In the genomic region with DNA sequence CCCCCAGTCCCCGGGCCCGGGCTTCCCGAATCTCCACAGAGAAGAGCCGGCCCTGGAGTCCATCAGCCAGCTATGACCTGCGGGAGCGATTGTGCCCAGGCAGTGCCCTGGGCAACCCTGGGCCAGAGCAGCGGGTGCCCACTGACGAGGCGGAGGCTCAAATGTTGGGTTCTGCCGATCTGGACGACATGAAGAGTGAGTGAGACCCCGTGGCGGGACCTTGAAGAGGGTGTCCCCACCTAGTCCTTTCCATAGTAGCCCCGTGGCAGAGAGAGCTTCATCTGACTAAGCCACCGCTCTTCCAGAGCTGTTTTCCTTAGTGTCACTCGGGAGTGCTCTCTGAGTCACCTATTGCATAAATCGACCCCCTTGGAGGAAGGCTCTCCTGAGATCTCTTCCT, we compare ENCODE assay signal across 27 mouse cellular contexts. TPM values are rescaled to one million over a fixed set of nuclear protein-coding genes. Genes with fewer than 3 reads are reported as not detected.
A peak's percentile ranks its signal among the peaks of the same experiment; 100 is the strongest.
DNase-seq lines count a peak whose midpoint lies in the region; ATAC-seq lines count a peak whose summit lies in the region.
"Had no signal": no experiment of that assay in that cellular context is flagged by ENCODE, and none has a peak within 500 bp of the region (broad histone marks: within the 10 kb centered on the region; RNA-seq: fewer than 3 reads in every experiment).

No protein-coding gene starts in this region.

- ATAC-seq in heart, embryonic 12.5 days (ENCODE audit: insufficient number of reproducible peaks, low FRiP score), result no peak
- ATAC-seq in intestine, embryonic 16.5 days, result no peak
- ATAC-seq in intestine, embryonic 15.5 days, result no peak
- ATAC-seq: CD4-positive, CD25-positive, alpha-beta regulatory T cell, adult 4 months; forebrain, embryonic 13.5 days; hindbrain, postnatal 0 days; midbrain, embryonic 13.5 days; Patski had no signal

- peaks cover 47% of the 10 kb centered on the region for H3K4me1 ChIP-seq in heart, embryonic 10.5 days
- peaks cover 39% of the 10 kb centered on the region for H3K4me1 ChIP-seq in heart, embryonic 12.5 days (replicated peaks)
- peaks cover 11% of the 10 kb centered on the region for H3K4me1 ChIP-seq in intestine, embryonic 16.5 days (ENCODE audit: control insufficient read depth, insufficient read depth, low read length)
- H3K4me1 ChIP-seq in intestine, embryonic 15.5 days (replicated peaks), result peaks cover 5% of the 10 kb centered on the region

- H3K27ac ChIP-seq in heart, embryonic 10.5 days, result peak overlapping the region; percentile 24; the same call in 1 of the 2 replicates
- no peak overlapping the region; the same call in 1 of the 2 replicates for H3K27ac ChIP-seq in heart, embryonic 12.5 days (ENCODE audit: poor library complexity, severe bottlenecking)
- H3K27ac ChIP-seq in intestine, embryonic 16.5 days (ENCODE audit: low read length), result no peak overlapping the region
- no peak overlapping the region for H3K27ac ChIP-seq in intestine, embryonic 15.5 days
- H3K27ac ChIP-seq: forebrain, embryonic 13.5 days; hindbrain, postnatal 0 days; kidney, embryonic 15.5 days; limb, embryonic 13.5 days; liver, embryonic 13.5 days; midbrain, embryonic 13.5 days; stomach, embryonic 15.5 days had no signal

- no peak overlapping the region for H3K9ac ChIP-seq in heart, embryonic 12.5 days
- H3K9ac ChIP-seq in intestine, embryonic 16.5 days (ENCODE audit: low read depth, low read length), result 0 out of 2 replicates have a peak overlapping the region, but pooled peaks have one; percentile 7
- no peak overlapping the region for H3K9ac ChIP-seq in intestine, embryonic 15.5 days
- H3K9ac ChIP-seq: forebrain, embryonic 13.5 days; kidney, embryonic 15.5 days; limb, embryonic 13.5 days; liver, embryonic 13.5 days; lung, embryonic 14.5 days; midbrain, embryonic 13.5 days; stomach, embryonic 15.5 days had no signal

- H3K9me3 ChIP-seq in heart, embryonic 10.5 days, result no peaks in the 10 kb centered on the region
- no peaks in the 10 kb centered on the region for H3K9me3 ChIP-seq in heart, embryonic 12.5 days (replicated peaks)
- H3K9me3 ChIP-seq in intestine, embryonic 16.5 days (ENCODE audit: control insufficient read depth, low read length), result no peaks in the 10 kb centered on the region
- no peaks in the 10 kb centered on the region for H3K9me3 ChIP-seq in intestine, embryonic 15.5 days
- H3K9me3 ChIP-seq: forebrain, embryonic 13.5 days; G1E; kidney, embryonic 15.5 days; limb, embryonic 13.5 days; liver, embryonic 13.5 days; megakaryocyte, embryonic 14.5 days; midbrain, embryonic 13.5 days; stomach, embryonic 15.5 days had no signal

- H3K36me3 ChIP-seq in heart, embryonic 10.5 days, result peaks cover 62% of the 10 kb centered on the region
- H3K36me3 ChIP-seq in heart, embryonic 12.5 days, result peaks cover 47% of the 10 kb centered on the region
- H3K36me3 ChIP-seq in intestine, embryonic 16.5 days (ENCODE audit: control insufficient read depth, insufficient read depth, low read length), result no peaks in the 10 kb centered on the region; the same call in 1 of the 2 replicates
- H3K36me3 ChIP-seq in intestine, embryonic 15.5 days, result 0 out of 2 replicates have a peak, but pooled peaks cover 4% of the 10 kb centered on the region
- H3K36me3 ChIP-seq: G1E; liver, embryonic 13.5 days had no signal

- H3K4me3 ChIP-seq in heart, embryonic 10.5 days, result no peak overlapping the region
- H3K4me3 ChIP-seq in heart, embryonic 12.5 days, result no peak overlapping the region
- no peak overlapping the region for H3K4me3 ChIP-seq in intestine, embryonic 16.5 days (ENCODE audit: low read length)
- no peak overlapping the region for H3K4me3 ChIP-seq in intestine, embryonic 15.5 days (replicated peaks)
- H3K4me3 ChIP-seq: forebrain, embryonic 13.5 days; kidney, embryonic 15.5 days; limb, embryonic 13.5 days; liver, embryonic 13.5 days; megakaryocyte, embryonic 14.5 days; midbrain, embryonic 13.5 days; stomach, embryonic 15.5 days had no signal

- H3K27me3 ChIP-seq in heart, embryonic 10.5 days (ENCODE audit: insufficient read depth, poor library complexity, severe bottlenecking), result peaks cover 11% of the 10 kb centered on the region; the same call in 1 of the 2 replicates
- H3K27me3 ChIP-seq in heart, embryonic 12.5 days (replicated peaks), result no peaks in the 10 kb centered on the region
- no peaks in the 10 kb centered on the region for H3K27me3 ChIP-seq in intestine, embryonic 16.5 days (replicated peaks; ENCODE audit: control insufficient read depth, insufficient read depth, low read length)
- no peaks in the 10 kb centered on the region for H3K27me3 ChIP-seq in intestine, embryonic 15.5 days (replicated peaks)
- H3K27me3 ChIP-seq: forebrain, embryonic 13.5 days; limb, embryonic 13.5 days; midbrain, embryonic 13.5 days; Patski; stomach, embryonic 15.5 days had no signal

- no peak overlapping the region for H3K4me2 ChIP-seq in heart, embryonic 12.5 days
- no peak overlapping the region for H3K4me2 ChIP-seq in intestine, embryonic 16.5 days (ENCODE audit: low read depth, low read length)
- H3K4me2 ChIP-seq in intestine, embryonic 15.5 days (replicated peaks), result no peak overlapping the region
- H3K4me2 ChIP-seq: forebrain, embryonic 13.5 days; kidney, embryonic 15.5 days; limb, embryonic 13.5 days; liver, embryonic 13.5 days; lung, embryonic 14.5 days; midbrain, embryonic 13.5 days; stomach, embryonic 15.5 days had no signal

- 79% methylated on average over 17 of the region's 17 CpGs for WGBS in heart, embryonic 10.5 days
- WGBS in heart, embryonic 12.5 days, result 79% methylated on average over 17 of the region's 17 CpGs
- 87% methylated on average over 17 of the region's 17 CpGs for WGBS in intestine, embryonic 16.5 days
- 89% methylated on average over 17 of the region's 17 CpGs for WGBS in intestine, embryonic 15.5 days

- peak; percentile 24 for DNase-seq in adrenal gland, postnatal 25 days
- DNase-seq in adrenal gland, adult (ENCODE audit: inconsistent age in 2 of 2, low spot score in 1 of 2), result no peak
- no peak for DNase-seq in heart, embryonic 10.5 days (ENCODE audit: low spot score)
- peak; percentile 49 for DNase-seq in brain, adult 2 months (ENCODE audit: low read depth, low spot score)
- DNase-seq: cerebellum, postnatal 14 days; kidney, adult 11 months; kidney, postnatal 36 days; layer of hippocampus, postnatal 36 days; liver, embryonic 13.5 days; lung, embryonic 14.5 days; thymus, adult 2 months; thymus, postnatal 4 days had no signal

RNA-seq across cellular contexts. Expression of a gene that starts 2.8 kb away (rescaled TPM):
- total RNA-seq in adrenal gland, postnatal 25 days (2021), result 139 and 184 TPM in 2 replicates
- 20.0 and 29.8 TPM in 2 replicates for polyA plus RNA-seq in heart, embryonic 10.5 days (2016; fragmentation: Nextera tagmentation; extraction: Ambion mirVana)
- 32.6 and 35.7 TPM in 2 replicates for polyA plus RNA-seq in heart, embryonic 12.5 days (2016; fragmentation: Nextera tagmentation; extraction: Ambion mirVana)
- polyA plus RNA-seq in intestine, embryonic 16.5 days (2015; fragmentation: Nextera tagmentation; extraction: Ambion mirVana), result 7.6 and 9.8 TPM in 2 replicates
- polyA plus RNA-seq in intestine, embryonic 15.5 days (2015; fragmentation: Nextera tagmentation; extraction: Ambion mirVana), result 13.4 and 14.1 TPM in 2 replicates
- total RNA-seq: monocyte, adult 5-6 weeks; neutrophil, adult 5-6 weeks had no signal
- polyA plus RNA-seq: CD4-positive, CD25-positive, alpha-beta regulatory T cell, adult 4 months; G1E had no signal

RNA-seq across cellular contexts. Expression of a gene that starts 27.5 kb away (rescaled TPM):
- total RNA-seq in adrenal gland, postnatal 25 days (2021), result 19.2 and 35.4 TPM in 2 replicates
- 20.2 and 22.3 TPM in 2 replicates for polyA plus RNA-seq in heart, embryonic 10.5 days (2016; fragmentation: Nextera tagmentation; extraction: Ambion mirVana)
- polyA plus RNA-seq in heart, embryonic 12.5 days (2016; fragmentation: Nextera tagmentation; extraction: Ambion mirVana), result 20.5 and 20.9 TPM in 2 replicates
- polyA plus RNA-seq in intestine, embryonic 16.5 days (2015; fragmentation: Nextera tagmentation; extraction: Ambion mirVana), result 16.6 and 17.8 TPM in 2 replicates
- polyA plus RNA-seq in intestine, embryonic 15.5 days (2015; fragmentation: Nextera tagmentation; extraction: Ambion mirVana), result 18.2 and 18.9 TPM in 2 replicates

RNA-seq across cellular contexts. Expression of a gene that starts 42.0 kb away (rescaled TPM):
- 42.4 and 44.1 TPM in 2 replicates for total RNA-seq in adrenal gland, postnatal 25 days (2021)
- polyA plus RNA-seq in heart, embryonic 10.5 days (2016; fragmentation: Nextera tagmentation; extraction: Ambion mirVana), result 7.8 and 8.2 TPM in 2 replicates
- polyA plus RNA-seq in heart, embryonic 12.5 days (2016; fragmentation: Nextera tagmentation; extraction: Ambion mirVana), result 7.5 and 9.2 TPM in 2 replicates
- polyA plus RNA-seq in intestine, embryonic 16.5 days (2015; fragmentation: Nextera tagmentation; extraction: Ambion mirVana), result 6.6 and 7.3 TPM in 2 replicates
- 5.2 and 8.9 TPM in 2 replicates for polyA plus RNA-seq in intestine, embryonic 15.5 days (2015; fragmentation: Nextera tagmentation; extraction: Ambion mirVana)
- total RNA-seq: G1E; monocyte, adult 5-6 weeks; neutrophil, adult 5-6 weeks had no signal
- polyA plus RNA-seq: CD4-positive, CD25-positive, alpha-beta regulatory T cell, adult 4 months; G1E had no signal

RNA-seq across cellular contexts. Expression of a gene that starts 42.6 kb away (rescaled TPM):
- total RNA-seq in adrenal gland, postnatal 25 days (2021), result 83.1 and 107 TPM in 2 replicates
- 103 and 107 TPM in 2 replicates for polyA plus RNA-seq in heart, embryonic 10.5 days (2016; fragmentation: Nextera tagmentation; extraction: Ambion mirVana)
- polyA plus RNA-seq in heart, embryonic 12.5 days (2016; fragmentation: Nextera tagmentation; extraction: Ambion mirVana), result 137 and 147 TPM in 2 replicates
- 38.7 and 42.7 TPM in 2 replicates for polyA plus RNA-seq in intestine, embryonic 16.5 days (2015; fragmentation: Nextera tagmentation; extraction: Ambion mirVana)
- 70.3 and 70.5 TPM in 2 replicates for polyA plus RNA-seq in intestine, embryonic 15.5 days (2015; fragmentation: Nextera tagmentation; extraction: Ambion mirVana)
- total RNA-seq: monocyte, adult 5-6 weeks; neutrophil, adult 5-6 weeks had no signal
- polyA plus RNA-seq: CD4-positive, CD25-positive, alpha-beta regulatory T cell, adult 4 months; G1E had no signal

Comparison
In these comparisons a context has a peak if more than half of its experiments do, and no peak if none do; other contexts are left out.
1. DNase-seq: peak in adrenal gland, postnatal 25 days (single experiment) and brain, adult 2 months (single experiment); none in adrenal gland, adult (0 of 2) and heart, embryonic 10.5 days (single experiment).